Mouse (Mus musculus): Measurements from ENCODE around the gene Srrm2. TPM values are rescaled to one million over a fixed set of nuclear protein-coding genes. Genes with fewer than 3 reads are reported as not detected.

The Srrm2 gene
- polyA plus RNA-seq, 1 experiment from 2014 or later: 320 TPM

DNA sequence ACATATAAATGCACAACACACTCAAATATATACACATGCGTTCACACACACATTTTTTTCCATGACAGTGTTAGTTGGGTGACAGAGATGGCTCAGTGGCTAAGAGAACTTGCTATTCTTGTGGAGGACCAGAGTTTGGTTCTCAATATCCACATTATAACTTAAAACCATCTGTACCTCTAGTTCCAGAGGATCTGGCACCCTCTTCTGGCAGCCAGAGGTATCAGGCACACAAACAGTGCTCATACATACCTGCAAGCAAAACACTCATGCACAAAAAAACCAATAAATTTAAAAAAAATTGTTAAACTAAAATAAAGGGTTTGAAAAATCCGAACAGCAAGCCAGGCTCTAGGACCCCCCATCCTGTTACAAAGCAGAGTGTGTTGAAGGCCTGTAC, 59.7 kb downstream of the Srrm2 start:
- H3K36me3 ChIP-seq (ENCODE audit: control insufficient read depth, insufficient read depth, low read length): no peaks in the 10 kb centered on the region
- H3K4me3 ChIP-seq (ENCODE audit: low read depth, low read length): no peak overlapping the region
- no peaks in the 10 kb centered on the region for H3K27me3 ChIP-seq (replicated peaks; ENCODE audit: control insufficient read depth, insufficient read depth, low read length)
- no peak overlapping the region for H3K4me2 ChIP-seq (ENCODE audit: low read depth, low read length)
- 63% methylated on average over 2 of the region's 2 CpGs for WGBS
- no peaks in the 10 kb centered on the region for H3K4me1 ChIP-seq (ENCODE audit: control insufficient read depth, insufficient read depth, low read length)
- no peak overlapping the region for H3K27ac ChIP-seq (replicated peaks; ENCODE audit: low read depth, low read length)
- no peak for ATAC-seq (ENCODE audit: low read depth)
- no peak overlapping the region for H3K9ac ChIP-seq (ENCODE audit: low read depth, low read length)
- H3K9me3 ChIP-seq (ENCODE audit: control insufficient read depth, low read length): no peaks in the 10 kb centered on the region
- DNase-seq (ENCODE audit: low spot score): no peak

DNA sequence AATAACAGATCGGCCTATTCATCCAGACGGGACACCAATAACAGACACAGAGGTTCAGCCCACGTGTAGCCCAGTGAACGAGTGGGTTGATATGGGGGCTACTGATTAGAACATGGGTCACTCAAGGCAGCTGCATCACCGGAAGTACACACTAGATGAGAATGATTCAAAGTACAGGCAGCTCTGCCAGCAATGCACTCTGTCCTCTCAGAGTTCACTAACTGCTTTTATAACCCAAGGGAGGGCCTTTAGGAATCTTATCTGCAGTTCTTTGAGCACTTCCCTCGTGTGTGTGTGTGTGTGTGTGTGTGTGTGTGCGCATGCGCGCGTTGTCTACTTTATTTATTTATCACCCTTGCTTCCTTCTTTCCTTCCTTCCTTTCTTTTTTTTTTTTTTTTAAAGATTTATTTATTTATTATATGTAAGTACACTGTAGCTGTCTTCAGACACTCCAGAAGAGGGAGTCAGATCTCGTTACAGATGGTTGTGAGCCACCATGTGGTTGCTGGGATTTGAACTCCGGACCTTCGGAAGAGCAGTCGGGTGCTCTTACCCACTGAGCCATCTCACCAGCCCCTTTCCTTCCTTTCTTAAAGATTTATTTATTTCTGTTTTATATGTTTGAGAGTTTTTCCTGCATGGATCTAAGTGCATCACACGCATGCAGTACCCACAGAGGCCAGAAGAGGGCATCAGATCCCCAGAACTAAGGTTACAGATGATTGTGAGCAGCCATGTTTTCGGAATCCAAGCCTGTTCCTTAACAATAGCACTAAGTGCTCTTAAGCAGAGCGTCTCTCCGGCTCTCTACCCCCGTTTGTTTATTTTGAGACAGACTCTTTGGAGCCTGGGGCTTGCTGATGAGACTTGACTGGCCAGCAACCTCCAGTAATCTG, 60.8 kb downstream of the Srrm2 start:
- Histone ChIP-seq H3K36me3 (ENCODE audit: control insufficient read depth, insufficient read depth, low read length) (no peaks in the 10 kb centered on the region), H3K9ac (ENCODE audit: low read depth, low read length) (no peak overlapping the region), H3K27me3 (replicated peaks; ENCODE audit: control insufficient read depth, insufficient read depth, low read length) (no peaks in the 10 kb centered on the region), H3K27ac (replicated peaks; ENCODE audit: low read depth, low read length) (no peak overlapping the region), H3K4me1 (ENCODE audit: control insufficient read depth, insufficient read depth, low read length) (no peaks in the 10 kb centered on the region), H3K4me3 (ENCODE audit: low read depth, low read length) (no peak overlapping the region), H3K4me2 (ENCODE audit: low read depth, low read length) (no peak overlapping the region), H3K9me3 (ENCODE audit: control insufficient read depth, low read length) (no peaks in the 10 kb centered on the region)
- peak; percentile 61 for DNase-seq (ENCODE audit: low spot score)
- WGBS: 55% methylated on average over 18 of the region's 19 CpGs
- ATAC-seq (ENCODE audit: low read depth): no peak

DNA sequence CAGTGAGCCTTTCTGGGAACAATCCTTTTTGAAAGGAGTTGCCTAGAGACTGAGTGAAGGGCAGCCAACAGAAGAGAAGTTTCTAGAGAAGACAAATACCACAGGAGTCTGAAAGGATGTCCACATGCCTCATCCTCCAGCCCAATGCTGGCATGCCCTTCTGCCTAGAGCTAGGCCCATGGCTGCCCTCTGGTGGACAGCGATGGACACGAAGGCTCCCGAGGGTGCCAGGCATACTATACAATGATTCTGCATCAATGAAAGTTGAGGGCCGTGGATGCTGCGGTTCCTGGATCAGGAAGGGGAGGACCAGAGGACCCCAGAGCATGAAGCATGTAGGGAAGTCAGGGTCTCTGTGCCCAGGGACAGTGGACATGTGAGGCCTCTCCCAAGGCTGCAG, 63.0 kb downstream of the Srrm2 start:
- H3K9me3 ChIP-seq (ENCODE audit: control insufficient read depth, low read length): no peaks in the 10 kb centered on the region
- H3K4me1 ChIP-seq (ENCODE audit: control insufficient read depth, insufficient read depth, low read length): no peaks in the 10 kb centered on the region
- no peak overlapping the region for H3K4me3 ChIP-seq (ENCODE audit: low read depth, low read length)
- no peak overlapping the region for H3K9ac ChIP-seq (ENCODE audit: low read depth, low read length)
- ATAC-seq (ENCODE audit: low read depth) (no peak), DNase-seq (ENCODE audit: low spot score) (peak; percentile 41)
- 37% methylated on average over 5 of the region's 5 CpGs for WGBS
- no peaks in the 10 kb centered on the region for H3K36me3 ChIP-seq (ENCODE audit: control insufficient read depth, insufficient read depth, low read length)
- no peak overlapping the region for H3K27ac ChIP-seq (replicated peaks; ENCODE audit: low read depth, low read length)
- no peaks in the 10 kb centered on the region for H3K27me3 ChIP-seq (replicated peaks; ENCODE audit: control insufficient read depth, insufficient read depth, low read length)
- no peak overlapping the region for H3K4me2 ChIP-seq (ENCODE audit: low read depth, low read length)

DNA sequence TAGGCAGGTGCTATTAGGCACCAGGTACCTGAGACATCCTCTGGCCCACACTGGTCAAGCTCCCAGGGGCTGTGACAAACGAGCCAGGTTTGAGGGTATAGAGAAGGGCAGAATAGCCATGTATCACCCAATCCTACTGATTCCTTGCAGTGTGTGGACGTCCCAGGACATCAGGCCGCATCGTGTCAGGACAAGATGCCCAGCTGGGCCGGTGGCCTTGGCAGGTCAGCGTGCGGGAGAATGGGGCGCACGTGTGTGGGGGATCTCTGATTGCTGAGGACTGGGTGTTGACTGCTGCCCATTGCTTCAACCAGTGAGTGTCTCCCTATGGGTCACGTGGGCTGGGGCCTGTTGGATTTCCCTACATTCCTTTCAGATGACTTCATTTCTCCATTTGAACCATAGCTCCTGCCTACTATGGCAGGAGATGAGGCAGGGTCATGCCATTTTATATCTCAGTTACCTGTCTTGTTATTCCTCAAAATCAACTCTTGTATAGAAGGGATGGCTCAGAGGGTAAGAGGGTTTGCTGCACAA, 64.0 kb downstream of the Srrm2 start:
- no peaks in the 10 kb centered on the region for H3K4me1 ChIP-seq (ENCODE audit: control insufficient read depth, insufficient read depth, low read length)
- no peak overlapping the region for H3K9ac ChIP-seq (ENCODE audit: low read depth, low read length)
- H3K4me2 ChIP-seq (ENCODE audit: low read depth, low read length): no peak overlapping the region
- no peak overlapping the region for H3K4me3 ChIP-seq (ENCODE audit: low read depth, low read length)
- 76% methylated on average over 10 of the region's 10 CpGs for WGBS
- H3K36me3 ChIP-seq (ENCODE audit: control insufficient read depth, insufficient read depth, low read length): no peaks in the 10 kb centered on the region
- DNase-seq (ENCODE audit: low spot score) (no peak), ATAC-seq (ENCODE audit: low read depth) (no peak)
- H3K9me3 ChIP-seq (ENCODE audit: control insufficient read depth, low read length): no peaks in the 10 kb centered on the region
- no peak overlapping the region for H3K27ac ChIP-seq (replicated peaks; ENCODE audit: low read depth, low read length)
- H3K27me3 ChIP-seq (replicated peaks; ENCODE audit: control insufficient read depth, insufficient read depth, low read length): no peaks in the 10 kb centered on the region

DNA sequence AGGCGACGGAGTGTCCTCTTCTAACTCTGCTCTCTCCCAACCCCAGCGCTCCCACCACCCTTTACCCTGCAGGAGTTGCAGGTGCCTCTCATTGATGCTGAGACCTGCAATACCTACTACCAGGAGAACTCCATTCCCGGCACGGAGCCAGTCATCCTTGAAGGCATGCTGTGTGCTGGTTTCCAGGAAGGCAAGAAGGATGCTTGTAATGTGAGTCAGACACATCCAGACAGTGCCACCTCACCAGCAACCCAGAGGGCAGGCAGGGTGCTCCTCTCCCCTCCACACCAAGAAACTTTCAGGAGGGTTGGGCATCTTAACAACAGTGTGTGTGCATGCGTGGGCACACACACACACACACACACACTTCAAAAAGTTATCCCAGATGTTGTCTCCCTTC, 66.9 kb downstream of the Srrm2 start:
- no peak for ATAC-seq (ENCODE audit: low read depth)
- no peaks in the 10 kb centered on the region for H3K9me3 ChIP-seq (ENCODE audit: control insufficient read depth, low read length)
- H3K4me1 ChIP-seq (ENCODE audit: control insufficient read depth, insufficient read depth, low read length): no peaks in the 10 kb centered on the region
- no peak for DNase-seq (ENCODE audit: low spot score)
- no peak overlapping the region for H3K9ac ChIP-seq (ENCODE audit: low read depth, low read length)
- H3K36me3 ChIP-seq (ENCODE audit: control insufficient read depth, insufficient read depth, low read length): no peaks in the 10 kb centered on the region
- no peak overlapping the region for H3K27ac ChIP-seq (replicated peaks; ENCODE audit: low read depth, low read length)
- no peak overlapping the region for H3K4me2 ChIP-seq (ENCODE audit: low read depth, low read length)
- no peak overlapping the region for H3K4me3 ChIP-seq (ENCODE audit: low read depth, low read length)
- no peaks in the 10 kb centered on the region for H3K27me3 ChIP-seq (replicated peaks; ENCODE audit: control insufficient read depth, insufficient read depth, low read length)
- 83% methylated on average over 6 of the region's 6 CpGs for WGBS

DNA sequence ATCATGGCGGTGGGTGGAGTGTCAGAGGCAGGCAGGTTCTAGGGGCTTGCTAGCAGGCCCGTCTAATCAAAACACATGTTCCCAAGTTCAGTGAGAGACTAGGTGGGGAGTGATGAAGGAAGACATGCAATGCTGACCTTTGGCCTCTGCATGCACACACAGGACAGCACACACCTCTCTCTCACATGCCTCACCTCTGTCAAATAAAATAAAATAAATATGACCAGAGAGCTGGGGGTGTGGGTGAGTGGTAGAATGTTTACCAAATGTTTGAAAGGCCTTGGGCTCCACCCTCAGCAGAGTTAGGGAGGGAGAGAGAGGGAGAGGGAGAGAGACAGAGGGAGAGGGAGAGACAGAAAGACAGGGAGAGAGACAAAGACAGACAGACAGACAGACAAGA, 67.6 kb downstream of the Srrm2 start:
- 49% methylated on average over 2 of the region's 2 CpGs for WGBS
- no peak overlapping the region for H3K9ac ChIP-seq (ENCODE audit: low read depth, low read length)
- DNase-seq (ENCODE audit: low spot score) (no peak), ATAC-seq (ENCODE audit: low read depth) (no peak)
- no peaks in the 10 kb centered on the region for H3K36me3 ChIP-seq (ENCODE audit: control insufficient read depth, insufficient read depth, low read length)
- no peaks in the 10 kb centered on the region for H3K9me3 ChIP-seq (ENCODE audit: control insufficient read depth, low read length)
- no peak overlapping the region for H3K4me2 ChIP-seq (ENCODE audit: low read depth, low read length)
- no peaks in the 10 kb centered on the region for H3K4me1 ChIP-seq (ENCODE audit: control insufficient read depth, insufficient read depth, low read length)
- H3K27me3 ChIP-seq (replicated peaks; ENCODE audit: control insufficient read depth, insufficient read depth, low read length): no peaks in the 10 kb centered on the region
- H3K4me3 ChIP-seq (ENCODE audit: low read depth, low read length): no peak overlapping the region
- no peak overlapping the region for H3K27ac ChIP-seq (replicated peaks; ENCODE audit: low read depth, low read length)

DNA sequence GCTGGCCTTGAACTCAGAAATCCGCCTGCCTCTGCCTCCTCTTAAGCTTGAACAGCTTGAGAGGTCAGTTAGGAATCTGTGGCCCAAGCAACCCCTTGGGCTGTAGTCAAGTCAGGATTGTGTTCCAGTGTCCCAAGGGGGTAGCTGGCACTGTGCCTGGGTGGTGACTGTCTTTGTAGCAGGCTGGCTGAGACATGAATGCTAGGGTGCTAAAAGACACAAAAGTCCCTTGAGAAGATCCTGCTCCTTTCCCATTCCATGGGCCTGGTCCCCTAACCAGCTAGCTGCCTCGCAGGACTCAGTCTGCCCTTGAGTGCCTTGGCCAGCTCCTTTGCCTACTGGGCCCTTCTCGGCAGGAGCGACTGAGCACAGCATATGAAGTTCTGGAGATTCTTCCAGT, 72.6 kb downstream of the Srrm2 start:
- Histone ChIP-seq H3K27ac (replicated peaks; ENCODE audit: low read depth, low read length) (no peak overlapping the region), H3K9me3 (ENCODE audit: control insufficient read depth, low read length) (no peaks in the 10 kb centered on the region), H3K27me3 (replicated peaks; ENCODE audit: control insufficient read depth, insufficient read depth, low read length) (no peaks in the 10 kb centered on the region), H3K9ac (ENCODE audit: low read depth, low read length) (no peak overlapping the region), H3K36me3 (ENCODE audit: control insufficient read depth, insufficient read depth, low read length) (no peaks in the 10 kb centered on the region), H3K4me1 (ENCODE audit: control insufficient read depth, insufficient read depth, low read length) (no peaks in the 10 kb centered on the region), H3K4me2 (ENCODE audit: low read depth, low read length) (no peak overlapping the region), H3K4me3 (ENCODE audit: low read depth, low read length) (no peak overlapping the region)
- no peak for ATAC-seq (ENCODE audit: low read depth)
- 81% methylated on average over 4 of the region's 4 CpGs for WGBS
- DNase-seq (ENCODE audit: low spot score): no peak

DNA sequence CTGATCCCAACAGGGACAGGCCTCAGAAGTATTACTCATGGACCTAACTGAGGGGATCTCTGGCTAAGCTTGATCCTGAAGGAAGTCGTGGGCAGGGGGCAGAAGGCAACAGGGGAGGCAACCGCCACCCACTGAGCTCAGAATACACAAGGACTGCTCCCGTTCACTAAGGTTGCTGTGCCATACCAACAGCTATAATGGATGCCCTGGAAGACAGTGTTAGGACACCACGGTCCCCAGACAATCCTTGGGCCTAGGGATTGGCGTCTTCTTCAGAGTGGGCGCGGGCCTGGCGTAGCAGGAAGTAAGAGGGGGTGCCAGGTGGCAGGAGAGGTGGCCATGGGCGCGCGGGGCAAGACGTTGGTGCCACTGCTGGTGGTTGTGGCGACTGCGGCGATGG, 77.4 kb downstream of the Srrm2 start, which contains the start of gene Prss21:
TSS of gene Prss21 (plus strand) at position 301 of the 400 bp plus-strand sequence.
- H3K4me1 ChIP-seq (ENCODE audit: control insufficient read depth, insufficient read depth, low read length): no peaks in the 10 kb centered on the region
- no peaks in the 10 kb centered on the region for H3K27me3 ChIP-seq (replicated peaks; ENCODE audit: control insufficient read depth, insufficient read depth, low read length)
- H3K9me3 ChIP-seq (ENCODE audit: control insufficient read depth, low read length): no peaks in the 10 kb centered on the region
- ATAC-seq (ENCODE audit: low read depth): no peak
- H3K36me3 ChIP-seq (ENCODE audit: control insufficient read depth, insufficient read depth, low read length): no peaks in the 10 kb centered on the region
- 84% methylated on average over 15 of the region's 15 CpGs for WGBS
- H3K4me2 ChIP-seq (ENCODE audit: low read depth, low read length): no peak within 1 kb of the TSS
- H3K4me3 ChIP-seq (ENCODE audit: low read depth, low read length): no peak within 1 kb of the TSS
- no peak within 1 kb of the TSS for H3K27ac ChIP-seq (replicated peaks; ENCODE audit: low read depth, low read length)
- DNase-seq (ENCODE audit: low spot score): no peak
- H3K9ac ChIP-seq (ENCODE audit: low read depth, low read length): no peak within 1 kb of the TSS

DNA sequence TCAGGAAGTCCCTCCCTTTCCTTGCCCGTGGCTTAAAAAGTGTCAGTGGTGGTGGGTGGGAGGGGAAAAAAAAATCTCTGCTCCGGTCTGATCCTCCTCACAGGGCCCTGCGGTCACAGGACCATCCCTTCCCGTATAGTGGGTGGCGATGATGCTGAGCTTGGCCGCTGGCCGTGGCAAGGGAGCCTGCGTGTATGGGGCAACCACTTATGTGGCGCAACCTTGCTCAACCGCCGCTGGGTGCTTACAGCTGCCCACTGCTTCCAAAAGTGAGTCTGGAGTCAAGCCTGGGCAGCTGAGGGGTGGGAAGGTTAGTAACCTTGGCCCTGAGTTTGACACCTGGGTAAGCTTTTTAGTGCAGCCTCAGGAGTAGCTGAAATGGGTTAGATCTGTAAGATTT, 78.2 kb downstream of the Srrm2 start:
- H3K4me3 ChIP-seq (ENCODE audit: low read depth, low read length): no peak overlapping the region
- H3K9ac ChIP-seq (ENCODE audit: low read depth, low read length): no peak overlapping the region
- H3K9me3 ChIP-seq (ENCODE audit: control insufficient read depth, low read length): no peaks in the 10 kb centered on the region
- H3K27me3 ChIP-seq (replicated peaks; ENCODE audit: control insufficient read depth, insufficient read depth, low read length): no peaks in the 10 kb centered on the region
- ATAC-seq (ENCODE audit: low read depth) (no peak), DNase-seq (ENCODE audit: low spot score) (no peak)
- H3K27ac ChIP-seq (replicated peaks; ENCODE audit: low read depth, low read length): no peak overlapping the region
- no peaks in the 10 kb centered on the region for H3K36me3 ChIP-seq (ENCODE audit: control insufficient read depth, insufficient read depth, low read length)
- H3K4me1 ChIP-seq (ENCODE audit: control insufficient read depth, insufficient read depth, low read length): no peaks in the 10 kb centered on the region
- WGBS: 94% methylated on average over 11 of the region's 11 CpGs
- H3K4me2 ChIP-seq (ENCODE audit: low read depth, low read length): no peak overlapping the region
